Mouse (Mus musculus): ENCODE measurements at regions not wholly inside any gene's neighbourhood (a gene's known extent, or its start where the extent isn't known, plus 50 kb on each side); places are given as distances from the start of the nearest gene placed in this dataset.

- DNase-seq (ENCODE audit: low spot score in 2 of 2), result no peak
Measured at GRCm38 (mm10) chr14:64575954-64576353, 471.9 kb downstream of the Prss52 start.

GRCm38 (mm10) chr14:64580086-64580485 lies 476.0 kb downstream of the Prss52 start:
- no peak for DNase-seq (ENCODE audit: low spot score in 2 of 2)

DNA sequence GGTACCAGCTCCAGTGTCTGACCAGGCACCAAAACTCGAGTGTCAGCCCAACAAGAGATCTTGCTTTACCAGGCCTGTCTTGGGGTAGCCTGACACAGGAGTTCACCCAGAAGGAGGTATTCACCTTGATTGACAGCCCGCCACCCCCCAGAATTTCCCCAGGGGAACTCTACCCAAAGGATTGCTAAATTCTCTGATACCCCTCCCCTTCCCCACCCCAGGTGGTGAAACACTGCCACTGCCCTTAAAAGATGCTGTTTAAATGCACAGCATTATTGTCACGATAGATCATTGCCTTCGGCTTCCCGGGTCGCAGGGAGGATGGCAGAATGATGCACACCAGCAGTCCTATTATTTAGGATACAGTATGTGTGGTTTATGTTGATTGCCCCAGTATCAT lies 476.8 kb downstream of the Prss52 start:
- DNase-seq (ENCODE audit: low spot score in 2 of 2), result no peak

GRCm38 (mm10) chr14:64581705-64582104 lies 477.6 kb downstream of the Prss52 start:
- DNase-seq (ENCODE audit: low spot score in 2 of 2), result no peak

DNA sequence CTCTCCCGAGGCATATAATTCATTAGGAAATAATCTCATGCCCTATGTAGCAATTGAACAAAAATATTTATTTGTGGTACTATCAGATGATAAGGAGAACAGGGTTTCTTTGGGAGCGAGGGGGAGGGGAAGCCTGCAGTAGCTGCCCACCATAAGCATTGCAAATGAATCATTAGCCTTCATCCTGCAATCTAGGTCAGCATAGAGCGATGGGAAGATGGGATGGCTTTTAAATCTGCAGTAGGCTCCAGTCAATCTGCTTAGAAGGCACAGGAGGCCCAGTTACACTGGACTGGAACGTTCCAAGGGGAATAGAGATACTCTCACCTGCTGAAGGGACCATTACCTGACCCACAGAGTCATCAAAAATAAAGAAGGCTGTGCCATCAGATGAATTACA lies 478.7 kb downstream of the Prss52 start:
- no peak for DNase-seq (ENCODE audit: low spot score in 2 of 2)

GRCm38 (mm10) chr14:64584221-64584620 lies 480.1 kb downstream of the Prss52 start:
- no peak for DNase-seq (ENCODE audit: low spot score in 2 of 2)

DNA sequence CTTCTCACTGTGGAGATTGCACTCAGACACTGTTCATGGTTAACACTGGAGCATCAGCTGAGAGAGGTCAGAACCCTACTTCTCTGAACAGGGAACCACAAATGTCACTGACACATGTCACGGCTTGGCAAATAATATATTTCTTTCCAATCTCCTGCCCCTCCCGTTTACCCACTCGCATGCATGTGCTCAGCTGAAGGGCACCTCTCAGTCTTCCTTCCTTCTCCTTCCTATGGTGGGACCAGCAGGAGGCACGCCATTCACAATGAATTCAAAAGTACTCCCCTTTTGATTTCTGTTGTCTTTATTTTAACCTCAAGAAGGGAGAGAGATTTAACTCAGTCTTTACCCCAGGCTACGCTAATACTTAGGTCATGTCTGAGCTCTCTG lies 481.0 kb downstream of the Prss52 start:
- DNase-seq (ENCODE audit: low spot score in 2 of 2), result no peak

DNA sequence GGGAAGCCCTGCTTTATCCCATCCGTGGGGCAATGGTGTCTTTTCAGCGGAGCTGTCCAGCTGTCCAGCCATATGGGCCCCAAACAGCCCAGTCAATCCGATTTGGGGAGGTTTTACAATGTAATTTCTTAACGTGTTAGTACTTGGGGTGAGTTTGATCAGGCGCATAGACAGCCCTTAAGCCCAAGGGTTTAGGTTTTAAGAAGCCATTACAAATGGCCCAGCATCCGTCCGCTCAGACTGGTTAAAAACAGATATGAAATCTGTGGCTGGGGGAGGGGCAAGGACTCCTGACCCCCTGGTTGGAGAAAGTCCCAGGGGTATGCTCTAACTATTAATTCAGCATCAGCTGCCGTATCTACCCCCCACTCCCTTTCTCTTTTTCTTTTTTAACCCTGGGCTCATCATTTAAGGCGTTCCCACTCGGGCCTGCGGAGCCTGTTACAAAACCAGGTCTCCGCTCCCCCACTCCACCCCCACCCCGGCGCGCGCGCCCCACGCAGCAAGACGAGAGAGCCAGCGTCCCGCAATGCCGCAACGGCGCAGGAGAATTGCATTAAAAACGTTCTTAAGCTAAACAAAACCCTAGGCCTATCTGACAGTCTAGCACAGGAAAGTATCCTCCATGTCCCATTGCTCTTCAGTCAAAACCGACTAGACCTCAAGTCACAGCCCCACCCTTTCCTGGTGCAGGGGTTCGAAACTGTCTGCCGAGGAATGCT lies 481.5 kb downstream of the Prss52 start:
- DNase-seq (ENCODE audit: low spot score in 2 of 2), result no peak

GRCm38 (mm10) chr14:64586386-64586859 lies 482.3 kb downstream of the Prss52 start:
- DNase-seq (ENCODE audit: low spot score in 2 of 2), result no peak

- DNase-seq (ENCODE audit: low spot score in 2 of 2), result no peak
Measured at GRCm38 (mm10) chr14:64586860-64587698, 483.0 kb downstream of the Prss52 start.

- DNase-seq (ENCODE audit: low spot score in 2 of 2), result no peak
Measured at GRCm38 (mm10) chr14:64587699-64588434, 483.8 kb downstream of the Prss52 start.

DNA sequence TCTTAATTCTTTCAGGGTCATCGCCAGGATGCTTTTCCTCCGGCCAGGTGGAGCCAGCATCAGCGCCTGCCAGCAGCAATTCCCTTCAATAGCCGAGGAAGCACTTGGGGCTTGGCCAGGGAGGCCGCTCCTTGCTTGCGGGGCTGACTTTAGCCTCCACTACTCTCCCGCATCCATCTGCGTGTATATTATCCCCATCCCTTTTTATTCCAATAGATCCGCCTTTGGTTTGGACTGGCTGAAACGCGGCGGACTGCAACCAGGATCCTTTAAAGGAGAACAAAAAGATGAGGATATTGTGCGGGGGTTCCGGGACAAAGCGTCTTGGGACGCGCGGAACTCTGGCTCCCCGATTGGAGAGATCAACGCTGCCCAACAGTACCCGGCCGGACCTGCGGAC lies 484.5 kb downstream of the Prss52 start:
- no peak for DNase-seq (ENCODE audit: low spot score in 2 of 2)

DNA sequence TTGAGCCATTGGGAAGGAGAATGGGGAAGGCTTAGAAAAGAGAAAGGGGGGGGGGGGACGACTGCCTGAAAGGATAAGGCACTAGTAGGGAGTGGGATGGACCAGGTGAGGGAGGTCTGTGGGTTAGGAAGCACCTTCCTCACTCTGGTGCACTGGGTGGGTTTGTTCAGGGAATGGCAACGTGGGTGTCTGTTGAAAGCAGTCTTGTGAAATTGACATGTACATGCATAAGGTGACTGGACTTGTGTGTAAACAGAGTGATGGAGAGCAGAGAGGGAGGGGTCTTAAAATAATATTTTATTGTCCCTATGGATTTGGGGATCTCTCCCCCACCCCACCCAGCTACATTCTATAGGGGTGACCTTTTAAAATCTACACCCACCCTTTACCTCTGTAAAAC lies 485.0 kb downstream of the Prss52 start:
- DNase-seq (ENCODE audit: low spot score in 2 of 2), result no peak

GRCm38 (mm10) chr14:64589571-64590547 lies 485.8 kb downstream of the Prss52 start:
- no peak for DNase-seq (ENCODE audit: low spot score in 2 of 2)

GRCm38 (mm10) chr14:64590611-64591010 lies 486.5 kb downstream of the Prss52 start:
- no peak for DNase-seq (ENCODE audit: low spot score in 2 of 2)

DNA sequence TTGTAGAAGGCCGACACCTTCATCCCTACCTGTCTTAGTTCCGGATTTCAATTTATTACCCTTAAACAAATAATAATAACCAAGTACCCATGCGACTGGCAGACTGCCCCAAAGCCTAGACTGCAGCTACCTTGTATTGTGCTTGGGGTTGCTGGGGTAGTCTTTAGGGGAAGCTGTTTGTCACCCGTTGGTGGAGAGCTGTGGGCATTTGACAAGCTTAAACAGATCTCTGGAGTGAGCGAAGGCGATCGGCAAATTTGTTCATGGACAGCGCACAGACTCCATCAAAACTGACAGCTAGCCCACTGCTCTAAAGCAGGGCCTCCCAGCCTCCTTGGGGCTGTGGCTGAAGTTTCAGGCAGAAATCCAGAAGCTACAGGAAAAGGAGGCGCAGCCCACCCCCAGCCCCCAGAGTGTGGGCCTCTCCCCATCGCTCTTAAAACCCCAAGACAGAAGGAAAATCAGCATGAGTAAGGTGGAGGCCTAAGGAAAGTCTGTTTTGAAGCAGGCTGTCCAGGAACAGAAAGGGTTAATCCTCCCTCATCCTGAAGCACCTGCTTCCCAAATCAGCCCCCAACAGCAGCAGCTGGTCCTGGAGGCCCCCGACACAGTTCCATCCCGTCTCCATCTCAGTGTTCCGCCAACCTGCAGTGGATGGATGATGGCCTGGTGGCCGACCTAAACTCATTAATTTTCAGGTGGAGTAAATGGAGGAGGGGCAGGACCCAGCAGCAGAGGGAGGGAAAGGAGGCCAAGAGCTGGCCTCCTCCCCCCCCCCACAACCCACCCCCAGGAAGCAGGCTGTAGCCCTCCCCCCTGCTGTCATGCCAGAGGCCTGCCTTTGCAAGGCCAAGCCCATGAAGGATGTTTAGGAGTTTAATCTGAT lies 487.2 kb downstream of the Prss52 start:
- DNase-seq (ENCODE audit: low spot score in 2 of 2), result no peak

- DNase-seq (ENCODE audit: low spot score in 2 of 2), result no peak
Measured at GRCm38 (mm10) chr14:64592176-64592575, 488.1 kb downstream of the Prss52 start.

DNA sequence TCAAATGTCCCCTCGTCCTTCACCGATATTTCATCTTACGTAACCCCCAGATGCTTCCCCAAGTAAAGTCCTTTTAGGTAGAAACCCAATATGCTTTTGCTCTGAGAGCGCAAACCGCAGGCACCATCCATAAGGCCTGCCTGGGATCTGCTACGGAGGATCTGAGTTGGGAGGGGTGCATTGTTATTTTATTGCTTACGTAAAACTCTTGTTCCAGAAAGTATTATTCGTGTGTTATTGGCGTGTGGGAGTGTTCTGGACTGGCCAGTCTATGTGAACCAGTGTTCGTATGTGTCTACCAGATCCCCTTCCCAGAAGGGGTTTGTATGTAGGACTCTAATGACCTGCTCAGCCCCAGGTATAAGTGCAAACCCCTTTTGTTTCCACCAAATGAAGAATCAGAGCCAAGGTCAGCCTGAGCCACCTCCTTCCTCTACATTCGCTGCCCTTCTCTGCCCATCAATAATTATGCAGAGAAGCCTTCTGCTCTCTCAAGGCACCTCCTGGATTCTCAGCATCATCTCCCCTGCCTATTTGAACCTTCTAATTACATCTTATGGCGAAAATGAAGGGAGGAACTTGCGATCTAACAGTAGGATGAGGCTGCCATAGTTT lies 488.7 kb downstream of the Prss52 start:
- no peak for DNase-seq (ENCODE audit: low spot score in 2 of 2)

DNA sequence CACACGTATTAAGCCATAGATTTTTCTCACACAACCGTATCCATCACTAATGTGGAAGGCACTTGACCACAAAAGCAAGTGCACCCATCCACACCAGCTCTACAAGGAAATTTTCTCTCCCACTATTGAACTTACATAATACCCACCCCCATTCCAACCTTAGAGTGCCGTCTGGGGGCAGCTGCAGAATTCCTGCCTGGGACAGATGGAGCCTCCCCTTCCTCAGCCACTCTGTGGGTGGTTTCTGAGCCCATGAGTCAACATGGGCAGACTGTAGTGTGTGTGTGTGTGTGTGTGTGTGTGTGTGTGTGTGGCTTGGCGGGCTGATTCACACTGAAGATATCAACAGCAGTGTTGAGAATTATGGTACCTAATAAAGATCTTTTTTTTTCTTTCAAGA lies 489.5 kb downstream of the Prss52 start:
- DNase-seq (ENCODE audit: low spot score in 2 of 2), result no peak

Data from thymus, postnatal 10 days (tissue).